Mouse (Mus musculus) midbrain, postnatal 0 days (tissue): Measurements from ENCODE around the gene Fcer1a. TPM values are rescaled to one million over a fixed set of nuclear protein-coding genes. Genes with fewer than 3 reads are reported as not detected.

Source experiments
- ATAC-seq: fragments of 200-750 bp; cut with Nextera tagmentation; 2 replicates; pipeline ENCODE4 v1.8.0; 2017; ENCODE audit warnings: moderate number of reproducible peaks, mild to moderate bottlenecking, moderate TSS enrichment, moderate library complexity; ENCODE audit not compliant: low FRiP score
- DNase-seq: peaks from one replicate; pipeline ENCODE4 v3.0.0-alpha.2; 2015; ENCODE audit warnings: low spot score
- H3K27ac ChIP-seq: fragments of 300-500 bp; sonication (generic); 2 replicates; pipeline ENCODE4 v1.5.1; 2014; ENCODE audit warnings: low read depth, mild to moderate bottlenecking, low read length, mixed read lengths
- H3K27me3 ChIP-seq: fragments of 300-500 bp; sonication (generic); 2 replicates; pipeline ENCODE4 v1.6.1; 2014; ENCODE audit warnings: low read length, control low read depth, mixed read lengths; ENCODE audit not compliant: insufficient read depth
- H3K36me3 ChIP-seq: fragments of 300-500 bp; sonication (generic); 2 replicates; pipeline ENCODE4 v1.6.1; 2014; ENCODE audit warnings: low read length, control low read depth, mixed read lengths; ENCODE audit not compliant: insufficient read depth
- H3K4me1 ChIP-seq: fragments of 300-500 bp; sonication (generic); 2 replicates; pipeline ENCODE4 v1.6.1; 2014; ENCODE audit warnings: mild to moderate bottlenecking, control low read depth, antibody characterized with exemption, low read length, mixed read lengths; ENCODE audit not compliant: insufficient read depth
- H3K4me2 ChIP-seq: fragments of 300-500 bp; sonication (generic); 2 replicates; pipeline ENCODE4 v1.6.1; 2014; ENCODE audit warnings: low read depth, mild to moderate bottlenecking, low read length, mixed read lengths; ENCODE audit not compliant: poor library complexity, severe bottlenecking
- H3K4me3 ChIP-seq: fragments of 300-500 bp; sonication (generic); 2 replicates; pipeline ENCODE4 v1.5.1; 2014; ENCODE audit warnings: low read depth, mild to moderate bottlenecking, low read length, moderate library complexity
- H3K9ac ChIP-seq: fragments of 300-500 bp; sonication (generic); replicated peaks from 2 replicates; pipeline ENCODE4 v1.6.1; 2014; ENCODE audit warnings: mild to moderate bottlenecking, low read length, moderate library complexity, mixed read lengths; ENCODE audit not compliant: poor library complexity, severe bottlenecking
- H3K9me3 ChIP-seq: fragments of 300-500 bp; sonication (generic); 2 replicates; pipeline ENCODE4 v1.6.1; 2016; ENCODE audit warnings: low read length, control low read depth
- CTCF ChIP-seq: IDR thresholded peaks from 2 replicates; pipeline ENCODE4 v1.5.1; 2016; ENCODE audit warnings: antibody characterized with exemption, mild to moderate bottlenecking
- WGBS: fragments of 180-500 bp; shearing (Covaris S2); extraction: QIAGEN DNeasy Blood & Tissue Kit; methylation state at CpG from one replicate; pipeline ENCODE4 v1.1.7; 2014; 5-methylcytosine and 5-hydroxymethylcytosine counted together
- polyA plus RNA-seq: library from polyadenylated mRNA; unstranded; fragments of >200 nt; fragmentation: Nextera tagmentation; extraction: Ambion mirVana; gene quantifications from 2 replicates; pipeline ENCODE4 v1.2.1, GENCODE M21; 2015
- total RNA-seq: library from RNA; depleted of rRNA; stranded (reverse); fragments of >200 nt; gene quantifications from 2 replicates; pipeline ENCODE4 v1.2.3, GENCODE M21; 2014; rRNA removed

The Fcer1a gene
- total and polyA plus RNA-seq, 2 experiments from 2014 or later, result not detected

DNA sequence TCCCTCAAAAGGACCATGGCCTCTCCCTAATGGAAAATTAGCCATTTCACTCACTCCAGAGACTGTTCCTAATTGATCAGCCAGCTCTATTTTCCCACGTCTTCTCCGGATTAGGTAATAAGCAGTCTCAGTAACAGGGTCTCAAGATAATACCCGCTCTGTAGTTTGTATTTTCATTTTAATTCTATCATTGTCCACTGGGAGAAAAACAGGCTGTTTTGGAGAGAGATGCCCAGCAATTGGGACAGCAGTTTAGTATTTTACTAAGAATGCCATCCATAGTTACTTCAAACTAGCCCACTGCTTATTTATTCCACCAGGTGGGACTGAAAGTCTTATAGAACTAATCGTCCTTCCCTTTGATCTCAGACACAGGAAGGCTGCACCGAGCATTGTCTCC, 29.5 kb downstream of the Fcer1a start, which contains the start of gene Olfr218:
Gene Olfr218 (plus strand): TSS at position 301 of the 400 bp plus-strand sequence.
- no peaks in the 10 kb centered on the region for H3K36me3 ChIP-seq
- ATAC-seq, result no peak
- H3K9me3 ChIP-seq, result no peaks in the 10 kb centered on the region
- H3K27ac ChIP-seq, result no peak within 1 kb of the TSS
- no peak within 1 kb of the TSS for H3K4me2 ChIP-seq
- no peak within 1 kb of the TSS for H3K9ac ChIP-seq
- WGBS, result 67% methylated on average over 5 of the region's 5 CpGs
- no peak for TF ChIP-seq CTCF
- no peak for DNase-seq
- H3K4me1 ChIP-seq, result no peaks in the 10 kb centered on the region
- H3K27me3 ChIP-seq, result no peaks in the 10 kb centered on the region
- no peak within 1 kb of the TSS for H3K4me3 ChIP-seq

DNA sequence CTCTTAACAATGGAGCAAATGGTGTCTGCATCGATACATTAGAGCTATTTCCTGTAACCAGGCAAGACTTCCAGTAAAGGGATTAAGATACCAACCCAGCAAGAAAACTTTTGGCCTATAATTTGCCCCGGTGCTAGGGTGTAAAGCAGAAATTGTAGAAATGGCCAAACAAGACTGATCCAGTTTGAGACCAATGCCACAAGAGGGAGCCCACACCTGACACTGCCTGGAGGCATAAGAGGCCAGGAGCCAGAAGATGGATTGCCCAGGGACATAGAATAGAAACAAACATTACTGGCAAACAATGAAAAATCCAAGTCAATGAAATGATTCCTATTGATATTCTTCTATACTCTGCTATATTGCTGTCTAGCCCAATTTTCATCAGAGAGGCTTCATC, 30.7 kb downstream of the Fcer1a start:
- ATAC-seq, result no peak
- Histone ChIP-seq H3K36me3 (no peaks in the 10 kb centered on the region), H3K4me3 (no peak overlapping the region), H3K4me1 (no peaks in the 10 kb centered on the region), H3K4me2 (no peak overlapping the region), H3K9me3 (no peaks in the 10 kb centered on the region), H3K27me3 (no peaks in the 10 kb centered on the region), H3K9ac (no peak overlapping the region), H3K27ac (no peak overlapping the region)
- no peak for TF ChIP-seq CTCF
- 91% methylated on average over 2 of the region's 2 CpGs for WGBS
- DNase-seq, result no peak

GRCm38 (mm10) chr1:173192059-173192458, 35.0 kb downstream of the Fcer1a start:
- H3K27me3 ChIP-seq, result no peaks in the 10 kb centered on the region
- TF ChIP-seq CTCF, result no peak
- H3K4me1 ChIP-seq, result no peaks in the 10 kb centered on the region
- WGBS, result 77% methylated on average over 3 of the region's 3 CpGs
- H3K36me3 ChIP-seq, result no peaks in the 10 kb centered on the region
- no peak for ATAC-seq
- no peak overlapping the region for H3K27ac ChIP-seq
- no peak overlapping the region for H3K4me3 ChIP-seq
- DNase-seq, result no peak
- no peak overlapping the region for H3K9ac ChIP-seq
- no peaks in the 10 kb centered on the region for H3K9me3 ChIP-seq
- no peak overlapping the region for H3K4me2 ChIP-seq

DNA sequence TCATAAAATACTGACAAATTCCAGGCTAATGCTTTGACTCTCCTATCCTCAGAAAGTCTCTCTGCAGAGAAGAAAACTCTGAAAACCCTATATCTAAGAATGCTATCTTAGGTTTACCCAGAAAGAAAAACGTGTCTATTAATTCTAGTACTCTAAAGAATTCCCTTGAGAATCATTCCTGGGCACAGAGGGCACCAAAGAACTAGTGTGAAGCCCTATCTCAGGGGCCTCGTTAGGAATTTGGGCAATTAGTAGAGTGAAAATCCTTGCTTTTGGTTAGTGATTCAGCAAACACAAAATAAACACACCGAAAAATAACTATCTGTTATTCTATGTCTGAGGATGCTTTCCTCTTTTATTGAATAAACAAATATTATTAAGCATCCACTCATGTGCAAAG, 36.5 kb downstream of the Fcer1a start, which contains the start of gene Olfr1406:
Gene Olfr1406 (minus strand): TSS at position 101 of the 400 bp plus-strand sequence.
- DNase-seq (no peak), ATAC-seq (no peak)
- no peak for TF ChIP-seq CTCF
- H3K27me3 ChIP-seq, result no peaks in the 10 kb centered on the region
- H3K4me3 ChIP-seq, result no peak within 1 kb of the TSS
- no peaks in the 10 kb centered on the region for H3K36me3 ChIP-seq
- H3K4me2 ChIP-seq, result no peak within 1 kb of the TSS
- no peaks in the 10 kb centered on the region for H3K9me3 ChIP-seq
- 64% methylated on average over 3 of the region's 3 CpGs for WGBS
- no peak within 1 kb of the TSS for H3K27ac ChIP-seq
- no peaks in the 10 kb centered on the region for H3K4me1 ChIP-seq
- no peak within 1 kb of the TSS for H3K9ac ChIP-seq

DNA sequence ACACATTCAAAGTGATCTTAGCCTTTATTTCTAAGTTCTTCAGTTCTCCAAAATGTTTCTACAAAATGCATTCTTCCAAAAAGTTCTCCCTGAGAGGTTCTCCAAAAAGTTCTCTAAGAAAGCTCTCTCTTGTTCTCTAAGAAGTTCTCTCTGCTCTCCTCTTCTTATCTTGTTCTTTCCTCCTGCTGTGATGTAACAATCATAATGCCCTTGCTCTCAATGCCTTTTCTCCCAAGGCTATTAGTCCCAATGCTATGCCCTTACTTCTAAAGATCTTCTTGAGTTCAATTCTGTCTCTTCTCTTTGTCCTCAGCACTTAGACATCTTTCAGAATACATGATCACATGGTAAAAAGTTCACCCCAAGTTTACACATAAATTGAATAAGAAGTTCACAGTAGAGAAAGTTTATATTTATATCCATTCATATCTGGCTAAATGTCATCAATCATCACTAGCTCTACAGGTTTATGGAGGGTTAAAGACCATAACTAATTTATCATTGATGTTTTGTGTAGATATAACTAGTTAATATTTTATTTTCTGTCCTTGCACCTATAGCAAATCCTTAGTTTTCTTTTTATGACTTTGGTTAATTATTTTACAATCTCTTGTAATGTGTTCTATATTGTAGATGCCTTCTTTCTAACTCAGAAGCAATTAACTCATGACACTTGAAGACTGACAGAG, 52.7 kb downstream of the Fcer1a start:
- no peak for TF ChIP-seq CTCF

More for the DNA sequence above, 52.7 kb downstream of the Fcer1a start:
- Histone ChIP-seq H3K9ac (no peak overlapping the region), H3K4me1 (no peaks in the 10 kb centered on the region), H3K4me2 (no peak overlapping the region), H3K4me3 (no peak overlapping the region), H3K36me3 (no peaks in the 10 kb centered on the region), H3K9me3 (no peaks in the 10 kb centered on the region), H3K27ac (no peak overlapping the region), H3K27me3 (no peaks in the 10 kb centered on the region)
- no peak for ATAC-seq
- no peak for DNase-seq

Other genes starting within 250 kb of the Fcer1a start
- not detected in 2 replicates for gene Olfr1408, start 89.8 kb downstream of the Fcer1a start, total RNA-seq
- gene Olfr1408, start 89.8 kb downstream of the Fcer1a start, polyA plus RNA-seq, result not detected in 2 replicates
- gene Olfr1406, start 36.6 kb downstream of the Fcer1a start, total RNA-seq, result not detected in 2 replicates
- gene Olfr1406, start 36.6 kb downstream of the Fcer1a start, polyA plus RNA-seq, result not detected in 2 replicates
- gene Olfr218, start 29.4 kb downstream of the Fcer1a start, total RNA-seq, result not detected in 2 replicates
- not detected in 2 replicates for gene Olfr218, start 29.4 kb downstream of the Fcer1a start, polyA plus RNA-seq
- not detected in 2 replicates for gene Olfr1404, start 14.8 kb downstream of the Fcer1a start, total RNA-seq
- not detected in 2 replicates for gene Olfr1404, start 14.8 kb downstream of the Fcer1a start, polyA plus RNA-seq
- gene Olfr418, start 38.8 kb upstream of the Fcer1a start, total RNA-seq, result not detected in 2 replicates
- not detected in 2 replicates for gene Olfr418, start 38.8 kb upstream of the Fcer1a start, polyA plus RNA-seq
- not detected in 2 replicates for gene Mptx2, start 50.6 kb upstream of the Fcer1a start, total RNA-seq
- not detected in 2 replicates for gene Mptx2, start 50.6 kb upstream of the Fcer1a start, polyA plus RNA-seq
- gene Ackr1, start 106.5 kb upstream of the Fcer1a start, total RNA-seq, result 38.0 and 52.3 TPM in 2 replicates
- gene Ackr1, start 106.5 kb upstream of the Fcer1a start, polyA plus RNA-seq, result 23.1 and 24.1 TPM in 2 replicates
- gene Aim2, start 123.7 kb upstream of the Fcer1a start, total RNA-seq, result 0.66 and 2.8 TPM in 2 replicates
- gene Aim2, start 123.7 kb upstream of the Fcer1a start, polyA plus RNA-seq, result 0.89 and 1.0 TPM in 2 replicates
- gene Cadm3, start 140.5 kb upstream of the Fcer1a start, total RNA-seq, result 547 and 554 TPM in 2 replicates
- gene Cadm3, start 140.5 kb upstream of the Fcer1a start, polyA plus RNA-seq, result 53.9 and 60.8 TPM in 2 replicates